ENCODE assay signal across 14 mouse cellular contexts in the genomic region with DNA sequence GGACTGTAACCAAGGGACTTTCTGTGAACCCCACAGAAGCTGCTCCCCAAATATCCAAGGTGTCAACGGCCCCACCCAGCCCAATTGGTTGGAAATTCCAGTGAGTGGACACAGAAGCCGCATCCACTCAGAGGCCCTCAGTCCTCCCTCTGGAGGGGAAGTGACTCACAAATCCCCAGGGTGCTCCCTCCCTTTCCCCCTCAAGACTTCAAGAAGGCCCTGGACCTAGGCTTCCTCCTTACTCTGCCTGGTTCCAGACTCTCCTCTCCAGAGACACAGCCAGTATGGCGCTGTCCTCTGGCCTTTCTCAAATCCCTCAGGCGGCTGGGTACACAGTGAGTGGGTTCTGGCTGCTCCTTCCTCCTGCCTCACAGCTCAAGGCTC.
DNase-seq lines count a peak whose midpoint lies in the region; ATAC-seq and TF ChIP-seq lines count a peak whose summit lies in the region.
"Had no signal": no experiment of that assay in that cellular context is flagged by ENCODE, and none has a peak within 500 bp of the region (broad histone marks: within the 10 kb centered on the region; RNA-seq: fewer than 3 reads in every experiment).

No protein-coding gene starts in this region.

- no peak overlapping the region for H3K4me2 ChIP-seq in heart, embryonic 12.5 days
- H3K4me2 ChIP-seq: liver, embryonic 13.5 days; neural tube, embryonic 12.5 days had no signal

- 60% methylated on average over 4 of the region's 4 CpGs for WGBS in heart, embryonic 12.5 days
- WGBS in small intestine, adult 2 months = 81% methylated on average over 4 of the region's 4 CpGs

- TF ChIP-seq POLR2A in bone marrow macrophage, adult 2 months (IDR thresholded peaks at IDR 0.05; ENCODE audit: borderline replicate concordance, low read depth, low read length) = no peak
- TF ChIP-seq POLR2A in small intestine, adult 2 months (IDR thresholded peaks at IDR 0.05; ENCODE audit: low read depth, low read length) = no peak

- TF ChIP-seq CTCF in bone marrow macrophage, adult 2 months (IDR thresholded peaks at IDR 0.05; ENCODE audit: low read depth, low read length) = no peak
- TF ChIP-seq CTCF in small intestine, adult 2 months (IDR thresholded peaks at IDR 0.05; ENCODE audit: extremely low read depth, insufficient read length, insufficient replicate concordance, low read depth, low read length) = no peak

- no peak overlapping the region for H3K4me3 ChIP-seq in bone marrow macrophage, adult 2 months (ENCODE audit: insufficient read depth, low read length)
- no peak overlapping the region for H3K4me3 ChIP-seq in heart, embryonic 12.5 days
- H3K4me3 ChIP-seq in small intestine, adult 2 months (ENCODE audit: low read depth, low read length) = no peak overlapping the region
- H3K4me3 ChIP-seq: liver, embryonic 13.5 days; neural tube, embryonic 12.5 days had no signal

- no peak overlapping the region for H3K9ac ChIP-seq in heart, embryonic 12.5 days
- H3K9ac ChIP-seq: liver, embryonic 13.5 days; neural tube, embryonic 12.5 days had no signal

- H3K27ac ChIP-seq in bone marrow macrophage, adult 2 months (ENCODE audit: insufficient read depth, low read depth, low read length) = peak overlapping the region; percentile 85
- H3K27ac ChIP-seq in heart, embryonic 12.5 days (ENCODE audit: poor library complexity, severe bottlenecking) = 0 out of 2 replicates have a peak overlapping the region, but pooled peaks have one; percentile 20
- H3K27ac ChIP-seq in small intestine, adult 2 months (ENCODE audit: insufficient read depth, low read depth, low read length) = peak overlapping the region; percentile 41
- H3K27ac ChIP-seq: liver, embryonic 13.5 days; neural tube, embryonic 12.5 days had no signal

- H3K9me3 ChIP-seq in heart, embryonic 12.5 days (replicated peaks) = no peaks in the 10 kb centered on the region
- H3K9me3 ChIP-seq: liver, embryonic 13.5 days; neural tube, embryonic 12.5 days had no signal

- no peak for ATAC-seq in heart, embryonic 12.5 days (ENCODE audit: insufficient number of reproducible peaks, low FRiP score)
- ATAC-seq: intestine, embryonic 16.5 days; Patski had no signal

- peaks cover 57% of the 10 kb centered on the region for H3K4me1 ChIP-seq in bone marrow macrophage, adult 2 months (ENCODE audit: control insufficient read depth, insufficient read depth, low read length)
- H3K4me1 ChIP-seq in heart, embryonic 12.5 days (replicated peaks) = peaks cover 60% of the 10 kb centered on the region
- H3K4me1 ChIP-seq in small intestine, adult 2 months (ENCODE audit: control insufficient read depth, insufficient read depth, insufficient read length, low read length) = peaks cover 16% of the 10 kb centered on the region

- H3K27me3 ChIP-seq in heart, embryonic 12.5 days (replicated peaks) = no peaks in the 10 kb centered on the region
- no peaks in the 10 kb centered on the region for H3K27me3 ChIP-seq in small intestine, adult 2 months (ENCODE audit: control insufficient read depth, insufficient read depth, low read length)
- H3K27me3 ChIP-seq: neural tube, embryonic 12.5 days; Patski had no signal

- DNase-seq in lung, postnatal 36 days = peak; percentile 45
- no peak for DNase-seq in lung, postnatal 14 days
- no peak for DNase-seq in frontal cortex, postnatal 14 days (ENCODE audit: low spot score in 2 of 2)
- no peak for DNase-seq in left cerebral cortex, adult 9 months (ENCODE audit: low spot score in 2 of 2)
- DNase-seq: adrenal gland, postnatal 36 days; cerebellum, adult 9-10 months; gastrocnemius, postnatal 10 days; liver, embryonic 13.5 days had no signal

- H3K36me3 ChIP-seq in heart, embryonic 12.5 days = no peaks in the 10 kb centered on the region
- H3K36me3 ChIP-seq in small intestine, adult 2 months (ENCODE audit: control insufficient read depth, insufficient read depth, low read length) = no peaks in the 10 kb centered on the region
- H3K36me3 ChIP-seq: liver, embryonic 13.5 days; neural tube, embryonic 12.5 days had no signal

Comparison
In these comparisons a context has a peak if more than half of its experiments do, and no peak if none do; other contexts are left out.
1. H3K27ac ChIP-seq: peak in every context shown above with its lines; median percentile 85 in bone marrow macrophage, adult 2 months; 41 in small intestine, adult 2 months; 20 in heart, embryonic 12.5 days.